Mouse (Mus musculus): Measurements from ENCODE around the gene Cyp2a22. TPM values are rescaled to one million over a fixed set of nuclear protein-coding genes. Genes with fewer than 3 reads are reported as not detected.

Cyp2a22 gene
- not detected for total RNA-seq (2023)

GRCm38 (mm10) chr7:26939262-26939661, at the start of gene Cyp2a22:
Gene Cyp2a22 (minus strand): TSS chr7:26939384.

Other genes starting within 250 kb of the Cyp2a22 start
- gene Cyp2b19, start 182.2 kb downstream of the Cyp2a22 start, total RNA-seq (2023), result not detected
- gene Cyp2g1, start 130.5 kb downstream of the Cyp2a22 start, total RNA-seq (2023), result not detected
- gene Cyp2a5, start 104.1 kb downstream of the Cyp2a22 start, total RNA-seq (2023), result not detected
- gene Cyp2a12, start 89.7 kb upstream of the Cyp2a22 start, total RNA-seq (2023), result not detected
- not detected for gene Cyp2f2, start 180.5 kb upstream of the Cyp2a22 start, total RNA-seq (2023)
- not detected for gene Cyp2t4, start 214.3 kb upstream of the Cyp2a22 start, total RNA-seq (2023)
- gene Egln2, start 227.4 kb upstream of the Cyp2a22 start, total RNA-seq (2023), result 91.9 TPM
- 101 TPM for gene Rab4b, start 239.5 kb upstream of the Cyp2a22 start, total RNA-seq (2023)
- gene Gm21983, start 241.7 kb upstream of the Cyp2a22 start, total RNA-seq (2023), result not detected
- gene Mia, start 241.8 kb upstream of the Cyp2a22 start, total RNA-seq (2023), result 1.5 TPM